Mouse (Mus musculus) megakaryocyte, embryonic 14.5 days (primary cell): ENCODE data around the gene Brat1.

Experiments
- FLI1 ChIP-seq: IDR thresholded peaks from 2 replicates; pipeline ENCODE4 v1.6.1; 2012; ENCODE audit warnings: low read length, inconsistent platforms, mixed read lengths
- GATA1 ChIP-seq: IDR thresholded peaks from 3 replicates; pipeline ENCODE4 v1.6.1; 2012; ENCODE audit warnings: mixed read lengths, low read length, inconsistent platforms, borderline replicate concordance

DNA sequence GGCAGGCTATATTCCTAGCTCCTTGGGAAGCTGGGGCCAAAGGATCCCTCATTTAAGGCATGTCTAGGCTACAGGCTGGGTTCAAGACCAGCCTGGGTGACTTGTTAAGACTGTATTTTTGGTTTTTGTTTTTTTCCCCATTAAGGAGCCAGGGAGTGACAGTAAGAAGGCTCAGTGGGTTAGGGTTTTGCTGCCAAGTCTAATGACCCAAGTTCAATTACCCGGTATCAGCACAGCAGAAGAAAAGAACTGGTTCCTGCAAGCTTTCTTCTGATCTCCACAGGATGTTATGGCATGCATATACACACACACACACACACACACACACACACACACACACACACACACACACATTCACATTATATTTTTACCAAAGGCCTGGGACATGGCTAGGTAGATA lies 44.4 kb upstream of the Brat1 start:
- TF ChIP-seq GATA1 (no peak), FLI1 (no peak)
